Mouse (Mus musculus): ENCODE data around the gene Cnnm4.

GRCm38 (mm10) chr1:36454055-36454815 is 17.2 kb upstream of the Cnnm4 start:
- peak; percentile 53 for TF ChIP-seq CTCF (conservative IDR thresholded peaks at IDR 0.05; ENCODE audit: insufficient read depth, insufficient read length, low read depth, low read length)
- TF ChIP-seq POLR2A (IDR thresholded peaks at IDR 0.05; ENCODE audit: low read depth, low read length): no peak
